Mouse (Mus musculus) heart, embryonic 10.5 days (tissue): ENCODE results near the gene H2-DMb1. TPM values are rescaled to one million over a fixed set of nuclear protein-coding genes. Genes with fewer than 3 reads are reported as not detected.

Experiments used
- DNase-seq: peaks from one replicate; pipeline ENCODE4 v3.0.0-alpha.2; 2017; ENCODE audit warnings: low spot score
- H3K27ac ChIP-seq: fragments of 300-500 bp; sonication (generic); 2 replicates; pipeline ENCODE4 v1.5.1; 2016; ENCODE audit warnings: mild to moderate bottlenecking
- H3K27me3 ChIP-seq: fragments of 300-500 bp; sonication (generic); 2 replicates; pipeline ENCODE4 v1.6.1; 2016; ENCODE audit warnings: mild to moderate bottlenecking; ENCODE audit not compliant: poor library complexity, insufficient read depth, severe bottlenecking
- H3K36me3 ChIP-seq: fragments of 300-500 bp; sonication (generic); 2 replicates; pipeline ENCODE4 v1.6.1; 2016; ENCODE audit warnings: mild to moderate bottlenecking, moderate library complexity
- H3K4me1 ChIP-seq: fragments of 300-500 bp; sonication (generic); 2 replicates; pipeline ENCODE4 v1.6.1; 2016; ENCODE audit warnings: mild to moderate bottlenecking
- H3K4me3 ChIP-seq: fragments of 300-500 bp; sonication (generic); 2 replicates; pipeline ENCODE4 v1.5.1; 2016; ENCODE audit warnings: mild to moderate bottlenecking, moderate library complexity
- H3K9me3 ChIP-seq: fragments of 300-500 bp; sonication (generic); 2 replicates; pipeline ENCODE4 v1.6.1; 2016; ENCODE audit warnings: mild to moderate bottlenecking, moderate library complexity
- WGBS: fragments of 180-500 bp; shearing (Covaris S2); methylation state at CpG from one replicate; pipeline ENCODE4 v1.1.7; 2016; 5-methylcytosine and 5-hydroxymethylcytosine counted together
- polyA plus RNA-seq: library from polyadenylated mRNA; unstranded; fragments of >200 nt; fragmentation: Nextera tagmentation; extraction: Ambion mirVana; gene quantifications from 2 replicates; pipeline ENCODE4 v1.2.1, GENCODE M21; 2016

Gene H2-DMb1
- polyA plus RNA-seq = 0.23 and 0.29 TPM in 2 replicates

DNA sequence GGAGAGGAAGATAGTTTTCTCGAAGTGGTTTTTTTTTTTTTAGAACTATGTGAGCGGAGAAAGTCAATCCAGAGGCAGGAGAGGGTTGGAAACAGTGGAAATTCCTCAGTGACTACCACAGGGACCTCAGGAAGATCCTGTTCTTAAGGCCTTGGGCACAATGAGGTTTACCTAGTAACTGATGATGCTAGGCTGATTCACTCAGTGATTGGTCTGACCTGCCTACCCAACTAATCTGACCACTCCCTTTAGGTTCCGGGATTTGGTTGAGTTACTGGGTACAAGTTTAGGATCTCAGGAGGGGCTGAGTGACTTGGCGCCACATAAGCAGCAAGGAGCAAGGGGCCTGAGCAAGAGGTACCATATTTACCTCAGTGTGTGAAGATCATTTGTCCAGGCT, at the start of gene H2-DMb1:
H2-DMb1 (plus strand) TSS at position 150 of the 400 bp plus-strand sequence.
- Histone ChIP-seq H3K9me3 (no peaks in the 10 kb centered on the region), H3K4me1 (no peaks in the 10 kb centered on the region), H3K36me3 (no peaks in the 10 kb centered on the region), H3K27me3 (peaks cover 14% of the 10 kb centered on the region; the same call in 1 of the 2 replicates), H3K27ac (no peak within 1 kb of the TSS), H3K4me3 (no peak within 1 kb of the TSS)
- WGBS = 60% methylated on average over 4 of the region's 4 CpGs
- no peak for DNase-seq

DNA sequence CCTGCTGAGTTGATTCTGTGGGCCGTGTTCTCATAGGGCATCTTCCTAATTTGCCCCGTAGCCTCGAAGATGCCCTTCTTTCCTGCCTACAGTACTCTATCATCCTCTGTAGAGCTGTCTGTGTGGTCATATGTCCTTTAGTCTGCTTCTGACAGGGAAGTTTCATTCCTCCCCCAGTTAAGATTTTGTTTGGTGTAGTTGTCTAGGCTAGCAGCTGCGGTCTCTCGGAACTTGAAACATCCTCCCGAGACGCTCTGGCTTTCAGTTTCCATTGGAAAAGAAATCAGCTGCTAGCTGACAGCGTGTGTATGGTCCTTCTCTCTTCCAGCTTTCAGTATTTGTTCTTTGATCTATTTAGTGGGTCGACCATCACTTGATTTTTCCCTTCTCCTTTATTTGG, 48.1 kb upstream of the H2-DMb1 start:
- 83% methylated on average over 9 of the region's 9 CpGs for WGBS
- no peak for DNase-seq
- Histone ChIP-seq H3K27ac (no peak overlapping the region), H3K27me3 (peaks cover 15% of the 10 kb centered on the region), H3K36me3 (peaks cover 10% of the 10 kb centered on the region; the same call in 1 of the 2 replicates), H3K4me3 (no peak overlapping the region), H3K9me3 (no peaks in the 10 kb centered on the region), H3K4me1 (0 out of 2 replicates have a peak, but pooled peaks cover 7% of the 10 kb centered on the region)

DNA sequence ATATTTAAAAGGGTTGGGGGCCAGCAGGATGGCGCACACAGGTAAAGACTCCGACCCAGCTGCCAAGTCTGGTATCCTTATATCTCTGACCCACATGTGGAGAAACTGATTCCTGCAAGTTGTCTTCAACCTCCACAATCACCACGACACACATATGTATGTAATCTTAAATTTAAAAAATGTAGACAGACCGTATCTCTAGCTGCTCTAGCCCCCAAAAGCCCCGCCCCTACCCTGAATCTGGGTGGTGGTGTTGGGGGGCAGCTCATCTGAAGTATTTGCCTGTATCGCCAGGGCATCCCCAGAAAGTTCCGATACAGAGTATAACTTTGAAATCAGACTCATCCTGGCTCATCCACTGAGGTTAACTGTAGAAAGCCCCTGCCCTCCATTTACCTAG, 46.3 kb upstream of the H2-DMb1 start:
- no peak overlapping the region for H3K27ac ChIP-seq
- H3K9me3 ChIP-seq = no peaks in the 10 kb centered on the region
- H3K36me3 ChIP-seq = peaks cover 26% of the 10 kb centered on the region
- 0 out of 2 replicates have a peak, but pooled peaks cover 3% of the 10 kb centered on the region for H3K4me1 ChIP-seq
- WGBS = 82% methylated on average over 7 of the region's 7 CpGs
- no peaks in the 10 kb centered on the region for H3K27me3 ChIP-seq
- H3K4me3 ChIP-seq = no peak overlapping the region
- DNase-seq = no peak

DNA sequence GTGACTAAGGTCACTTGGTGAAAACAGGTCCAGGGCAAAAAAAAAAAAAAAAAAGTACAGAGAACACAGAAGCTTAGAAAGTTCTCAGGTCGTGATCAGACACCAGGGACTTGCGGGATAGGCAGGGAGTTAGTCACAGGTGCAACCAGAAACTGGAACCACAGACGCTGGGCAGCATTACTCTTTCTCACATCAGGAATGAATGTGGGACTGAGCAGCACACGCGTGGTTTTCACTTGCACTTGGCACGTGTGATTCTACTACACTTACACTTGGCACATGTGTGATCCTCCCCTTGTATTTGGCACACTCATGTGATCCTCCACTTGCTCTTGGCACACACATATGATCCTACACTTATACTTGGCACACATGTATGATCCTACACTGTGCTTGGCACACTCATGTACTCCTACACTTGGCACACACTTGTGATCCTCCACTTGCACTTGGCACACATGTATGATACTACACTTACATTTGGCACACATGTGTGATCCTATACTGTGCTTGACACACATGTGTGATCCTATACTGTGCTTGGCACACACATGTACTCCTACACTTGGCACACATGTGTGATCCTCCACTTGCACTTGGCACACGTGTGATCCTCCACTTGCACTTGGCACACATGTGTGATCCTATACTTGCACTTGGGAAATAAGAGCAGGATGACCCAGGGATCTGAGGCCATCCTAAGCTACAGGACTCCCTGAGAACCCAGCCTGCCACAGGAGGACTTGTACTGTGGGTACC, 45.6 kb upstream of the H2-DMb1 start:
- H3K27me3 ChIP-seq = no peaks in the 10 kb centered on the region
- H3K9me3 ChIP-seq = no peaks in the 10 kb centered on the region
- no peak for DNase-seq
- H3K4me1 ChIP-seq = no peaks in the 10 kb centered on the region
- H3K4me3 ChIP-seq = no peak overlapping the region
- peaks cover 34% of the 10 kb centered on the region for H3K36me3 ChIP-seq
- WGBS = 80% methylated on average over 7 of the region's 7 CpGs
- no peak overlapping the region for H3K27ac ChIP-seq

DNA sequence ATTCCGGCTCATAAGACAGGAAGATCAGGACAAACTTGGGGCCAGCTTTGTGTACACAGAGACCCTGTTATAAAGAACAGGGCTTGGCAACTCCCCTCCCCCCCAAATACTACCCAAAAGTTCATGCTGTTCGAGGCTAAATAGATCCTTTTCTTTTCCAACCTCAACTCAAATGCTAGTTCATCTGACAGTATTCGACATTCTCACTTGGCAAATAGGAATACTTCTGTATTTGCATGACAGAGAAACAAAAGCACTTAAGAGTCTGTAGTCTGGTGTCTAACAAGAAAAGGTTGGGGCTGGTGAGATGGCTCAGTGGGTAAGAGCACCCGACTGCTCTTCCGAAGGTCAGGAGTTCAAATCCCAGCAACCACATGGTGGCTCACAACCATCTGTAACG, 44.4 kb upstream of the H2-DMb1 start:
- Histone ChIP-seq H3K9me3 (no peaks in the 10 kb centered on the region), H3K27ac (no peak overlapping the region), H3K27me3 (no peaks in the 10 kb centered on the region), H3K4me1 (no peaks in the 10 kb centered on the region), H3K36me3 (peaks cover 45% of the 10 kb centered on the region), H3K4me3 (no peak overlapping the region)
- 89% methylated on average over 5 of the region's 6 CpGs for WGBS
- no peak for DNase-seq

DNA sequence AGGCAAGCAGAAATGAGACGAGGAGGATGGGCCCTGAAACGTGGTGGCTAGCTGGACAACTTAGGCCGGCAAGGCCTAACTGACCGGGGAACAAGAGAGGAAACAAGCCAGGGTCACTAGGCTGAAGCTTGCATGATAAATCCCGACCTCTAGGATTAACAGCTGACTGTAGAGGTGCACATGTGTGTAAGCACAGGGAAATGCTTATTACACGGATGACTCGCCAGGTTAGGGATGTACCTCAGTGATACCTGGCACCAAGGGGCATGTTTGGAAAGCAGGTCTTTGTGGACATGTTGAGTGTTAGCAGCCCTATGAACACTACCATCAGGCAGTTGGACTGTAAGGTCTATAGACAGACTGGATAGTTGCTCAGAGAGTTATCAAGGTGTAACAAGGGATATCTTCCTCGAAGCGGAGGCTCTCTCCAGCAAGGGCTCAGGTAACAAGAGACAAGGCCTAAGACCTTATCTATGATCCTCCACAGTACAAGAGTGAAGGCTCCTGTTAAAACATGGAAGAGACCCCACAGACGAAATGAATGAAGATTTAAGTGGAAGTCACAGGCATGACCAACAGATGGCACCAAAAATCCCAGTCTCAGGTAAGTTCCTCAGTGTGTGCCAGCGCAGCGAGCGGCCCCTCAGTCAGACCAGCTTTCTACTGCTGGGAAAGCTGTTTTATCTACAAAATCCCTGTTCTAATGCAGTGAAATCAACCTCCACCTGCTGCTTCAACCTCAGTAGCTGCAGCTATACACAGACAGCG, 43.6 kb upstream of the H2-DMb1 start:
- Histone ChIP-seq H3K4me3 (no peak overlapping the region), H3K9me3 (no peaks in the 10 kb centered on the region), H3K4me1 (no peaks in the 10 kb centered on the region), H3K27me3 (no peaks in the 10 kb centered on the region), H3K27ac (no peak overlapping the region), H3K36me3 (peaks cover 53% of the 10 kb centered on the region)
- 76% methylated on average over 14 of the region's 14 CpGs for WGBS
- DNase-seq = no peak

DNA sequence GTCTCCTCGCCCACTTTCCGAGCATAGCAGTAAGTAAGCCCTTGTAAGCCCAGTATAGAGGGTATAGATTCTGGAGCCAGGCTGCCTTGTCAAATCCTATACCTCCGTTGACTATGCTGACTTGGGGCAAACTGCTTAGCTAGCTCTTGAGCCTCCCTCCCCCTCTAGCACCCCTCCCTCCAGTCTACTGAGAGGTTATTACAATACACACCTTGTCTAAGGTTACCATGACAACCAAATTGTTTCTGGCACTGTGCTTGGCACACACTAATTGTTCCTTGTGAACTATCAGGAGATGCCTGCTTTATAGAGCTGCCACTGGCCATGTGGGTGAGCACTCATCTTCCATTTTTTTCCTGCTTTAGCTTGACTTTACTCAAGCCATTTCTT, 43.1 kb upstream of the H2-DMb1 start:
- DNase-seq = no peak
- Histone ChIP-seq H3K36me3 (peaks cover 59% of the 10 kb centered on the region), H3K27me3 (no peaks in the 10 kb centered on the region), H3K4me3 (no peak overlapping the region), H3K9me3 (no peaks in the 10 kb centered on the region), H3K4me1 (no peaks in the 10 kb centered on the region), H3K27ac (no peak overlapping the region)
- WGBS = 78% methylated on average over 3 of the region's 3 CpGs

DNA sequence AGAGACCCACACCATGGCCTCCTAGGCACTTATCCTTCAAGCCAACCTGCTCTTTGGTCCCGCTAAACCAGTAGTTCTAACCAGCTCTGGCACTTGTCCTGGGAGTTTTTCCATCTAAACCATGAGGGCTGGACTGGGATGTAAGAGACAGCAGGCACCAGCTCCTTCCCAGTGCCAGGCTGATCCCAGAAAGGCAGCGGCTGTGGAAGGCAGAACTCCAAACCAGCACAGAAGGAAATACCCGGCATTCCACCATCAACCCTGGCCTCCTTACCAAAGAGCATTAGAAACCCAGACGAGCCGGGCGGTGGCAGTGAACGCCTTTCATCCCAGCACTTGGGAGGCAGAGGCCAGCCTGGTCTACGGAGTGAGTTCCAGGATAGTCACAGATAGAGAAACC, 42.6 kb upstream of the H2-DMb1 start:
- peaks cover 64% of the 10 kb centered on the region for H3K36me3 ChIP-seq
- H3K4me3 ChIP-seq = no peak overlapping the region
- no peaks in the 10 kb centered on the region for H3K27me3 ChIP-seq
- no peaks in the 10 kb centered on the region for H3K4me1 ChIP-seq
- no peaks in the 10 kb centered on the region for H3K9me3 ChIP-seq
- no peak overlapping the region for H3K27ac ChIP-seq
- WGBS = 53% methylated on average over 8 of the region's 8 CpGs
- no peak for DNase-seq

DNA sequence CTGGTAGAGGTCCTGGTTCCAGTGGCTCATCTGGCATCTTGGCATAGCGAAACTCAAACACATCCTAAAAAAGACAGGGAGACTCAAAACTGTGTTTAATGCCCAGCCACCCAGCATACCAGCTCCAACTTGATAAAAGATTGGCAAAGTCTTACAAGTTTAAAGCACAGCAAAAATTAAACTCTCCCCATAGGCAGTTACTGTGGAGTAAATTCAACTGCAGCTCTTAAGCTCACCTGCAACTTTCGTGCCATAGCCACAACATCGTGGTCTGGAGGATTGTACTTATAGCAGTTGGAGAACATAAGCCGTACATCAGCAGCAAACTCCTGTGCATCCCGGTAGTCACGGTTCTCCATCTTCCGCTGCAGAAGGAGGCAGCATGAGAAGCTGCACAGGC, 38.8 kb upstream of the H2-DMb1 start:
- Histone ChIP-seq H3K4me3 (0 out of 2 replicates have a peak overlapping the region, but pooled peaks have one; percentile 1), H3K27me3 (no peaks in the 10 kb centered on the region), H3K27ac (no peak overlapping the region), H3K4me1 (peaks cover 9% of the 10 kb centered on the region), H3K36me3 (peaks cover 98% of the 10 kb centered on the region), H3K9me3 (no peaks in the 10 kb centered on the region)
- 93% methylated on average over 7 of the region's 7 CpGs for WGBS
- no peak for DNase-seq

DNA sequence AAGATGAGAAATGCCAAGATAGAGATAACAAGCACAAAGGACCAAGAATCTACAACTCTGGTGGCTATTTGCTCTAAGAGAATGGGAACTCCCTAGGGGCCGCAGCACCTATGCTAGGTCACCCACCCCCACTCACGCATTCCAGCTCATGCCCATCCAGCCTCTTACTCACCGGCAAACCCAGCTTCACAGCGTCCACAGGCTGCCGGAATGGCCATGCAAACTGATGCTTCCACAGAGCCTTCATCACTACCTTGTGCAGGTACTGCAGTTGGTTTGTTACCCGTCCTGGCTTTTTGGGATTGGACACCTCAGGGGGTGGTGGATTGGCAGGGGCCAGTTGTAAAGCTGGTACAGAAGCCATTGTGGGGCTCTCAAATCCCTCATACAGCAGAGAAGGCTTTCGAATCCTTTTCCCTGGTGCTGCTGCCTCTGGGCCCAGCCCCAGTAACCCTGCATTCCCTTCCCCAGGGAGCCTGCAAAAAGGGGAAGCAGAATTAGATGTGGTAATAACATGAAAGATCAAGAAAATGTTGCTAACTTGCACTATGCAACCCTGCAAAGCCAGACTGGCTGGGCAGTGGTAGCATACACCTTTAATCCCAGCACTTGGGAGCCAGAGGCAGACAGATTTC, 36.0 kb upstream of the H2-DMb1 start:
- H3K27ac ChIP-seq = no peak overlapping the region; the same call in 1 of the 2 replicates
- no peaks in the 10 kb centered on the region for H3K27me3 ChIP-seq
- DNase-seq = no peak
- H3K4me3 ChIP-seq = peak overlapping the region; percentile 83
- H3K9me3 ChIP-seq = no peaks in the 10 kb centered on the region
- H3K36me3 ChIP-seq = peaks cover 75% of the 10 kb centered on the region
- WGBS = 51% methylated on average over 7 of the region's 7 CpGs
- H3K4me1 ChIP-seq = peaks cover 9% of the 10 kb centered on the region

DNA sequence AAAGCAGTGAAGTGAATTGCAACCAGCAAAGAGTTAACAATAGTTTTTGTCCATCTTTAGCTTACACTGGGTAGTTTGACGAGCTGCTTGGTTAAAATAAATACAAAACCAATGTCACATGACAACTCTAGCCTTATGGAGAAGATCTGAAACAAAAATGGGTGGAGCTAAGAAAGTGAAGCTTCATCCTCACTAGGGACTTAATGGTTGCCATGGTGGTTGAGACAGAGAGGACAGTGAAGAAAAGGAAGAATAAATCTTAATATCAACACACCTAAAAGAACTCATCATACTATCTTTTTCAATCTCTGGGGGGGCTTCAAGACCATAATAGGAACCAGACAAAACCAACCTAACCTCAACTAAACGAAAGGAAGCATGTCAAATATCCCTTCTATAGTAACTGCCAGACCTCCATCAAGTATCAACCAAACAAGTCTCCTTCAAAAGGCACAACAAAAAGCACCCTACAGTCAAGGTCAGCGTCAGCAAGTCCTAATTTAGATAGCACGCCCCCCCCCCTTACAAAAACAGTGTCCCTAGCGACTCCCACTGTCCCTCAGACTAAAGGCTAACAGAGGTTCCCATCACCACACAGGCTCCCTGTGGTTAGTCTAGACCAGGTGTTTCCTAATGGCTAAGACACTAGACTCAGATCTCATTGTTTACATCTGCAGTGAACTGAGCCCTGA, 35.3 kb upstream of the H2-DMb1 start:
- Histone ChIP-seq H3K9me3 (no peaks in the 10 kb centered on the region), H3K4me1 (peaks cover 9% of the 10 kb centered on the region), H3K27me3 (no peaks in the 10 kb centered on the region), H3K27ac (peak overlapping the region; percentile 98), H3K36me3 (peaks cover 68% of the 10 kb centered on the region), H3K4me3 (peak overlapping the region; percentile 83)
- under 1% methylated on average over 5 of the region's 5 CpGs for WGBS
- no peak for DNase-seq

DNA sequence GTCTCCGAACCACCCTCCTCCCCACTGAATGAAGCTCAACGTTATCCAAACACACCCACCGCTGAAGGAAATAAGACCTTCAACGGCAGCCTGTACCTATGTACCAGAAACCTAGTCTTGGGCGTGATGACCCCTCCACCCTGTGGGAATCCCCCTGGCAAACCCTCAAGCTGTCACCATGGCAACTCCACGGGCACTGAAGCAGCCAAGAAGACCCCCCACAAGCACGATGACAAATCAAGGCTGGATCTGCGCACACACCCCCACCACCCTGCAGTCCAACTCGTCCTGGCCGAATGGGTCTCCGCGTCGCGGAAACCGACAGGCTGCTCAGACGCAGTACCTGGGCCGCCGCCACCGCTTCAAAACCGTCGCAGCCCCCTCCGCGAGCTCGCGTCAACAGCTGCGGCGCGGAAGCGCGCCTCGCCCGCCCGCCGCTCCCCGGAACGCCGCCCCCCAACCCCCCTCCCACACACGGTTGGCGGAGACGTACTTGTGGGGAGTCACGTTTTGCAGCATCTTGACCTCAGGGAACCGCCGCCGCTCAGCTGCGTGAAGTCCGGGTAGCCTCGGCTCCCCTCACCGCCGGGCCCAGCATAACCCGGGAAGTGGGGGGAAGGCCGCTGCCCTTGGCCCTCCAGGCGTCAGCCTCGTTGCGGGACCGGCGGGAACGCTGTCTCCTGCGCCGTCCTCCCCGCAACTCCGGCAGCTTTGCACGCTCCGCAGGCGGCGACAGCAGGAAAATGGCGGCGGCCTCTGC, 34.6 kb upstream of the H2-DMb1 start:
- H3K27ac ChIP-seq = peak overlapping the region; percentile 98
- H3K36me3 ChIP-seq = peaks cover 61% of the 10 kb centered on the region
- peak overlapping the region; percentile 83 for H3K4me3 ChIP-seq
- H3K9me3 ChIP-seq = no peaks in the 10 kb centered on the region
- under 1% methylated on average over 67 of the region's 67 CpGs for WGBS
- H3K4me1 ChIP-seq = peaks cover 9% of the 10 kb centered on the region
- H3K27me3 ChIP-seq = no peaks in the 10 kb centered on the region
- DNase-seq = no peak
